Mouse (Mus musculus): Measurements from ENCODE around the gene Usp29. TPM values are rescaled to one million over a fixed set of nuclear protein-coding genes. Genes with fewer than 3 reads are reported as not detected.
"Not testable (repeated sequence)": the region's sequence is repeated elsewhere in the genome, so short reads cannot be mapped to it uniquely, and the experiment has no call there.

Usp29 gene
- total and polyA plus RNA-seq, 3 experiments, result not detected

GRCm38 (mm10) chr7:6770286-6770685 is 39.9 kb downstream of the Usp29 start:
- H3K9ac ChIP-seq (ENCODE audit: insufficient read depth, low read depth), result no peak overlapping the region
- no peak overlapping the region for H3K4me3 ChIP-seq (replicated peaks in 1 of 3; ENCODE audit: low read depth in 2 of 3, low read length in 2 of 3, poor library complexity in 1 of 3)
- no peaks in the 10 kb centered on the region for H3K79me2 ChIP-seq (replicated peaks; ENCODE audit: control insufficient read depth, extremely low read depth, insufficient read depth, poor library complexity, severe bottlenecking)
- dilution Hi-C loops (cut with MboI; ENCODE audit: extremely low pct_ligation_motif_present, extremely low pct_unique_long_range_greater_than_20kb, low sequenced_read_pairs) (no loop called here), in situ Hi-C loops (cut with MboI; ENCODE audit: low pct_ligation_motif_present, low pct_unique_long_range_greater_than_20kb, low sequenced_read_pairs) (no loop called here)
- peaks cover 56% of the 10 kb centered on the region for H3K9me3 ChIP-seq (replicated peaks; ENCODE audit: low read length)
- no peak for DNase-seq (ENCODE audit: extremely low read depth)
- H3K27me3 ChIP-seq (replicated peaks), result no peaks in the 10 kb centered on the region
- no peaks in the 10 kb centered on the region for H3K4me1 ChIP-seq (ENCODE audit: control insufficient read depth in 1 of 2, insufficient read depth in 2 of 2)
- TF ChIP-seq GABPA (IDR thresholded peaks at IDR 0.05; ENCODE audit: insufficient replicate concordance, low read depth, low read length) (no peak), JUN (IDR thresholded peaks at IDR 0.05; ENCODE audit: insufficient read depth, low read depth, low read length) (no peak), ZNF384 (IDR thresholded peaks at IDR 0.05; ENCODE audit: low read depth, low read length) (no peak), NRF1 (IDR thresholded peaks at IDR 0.05; ENCODE audit: low read depth, low read length) (no peak)
- no peak overlapping the region for H3K4me2 ChIP-seq (ENCODE audit: insufficient read depth, low read depth, poor library complexity, severe bottlenecking)
- H3K27ac ChIP-seq (ENCODE audit: insufficient read depth, low read depth), result no peak overlapping the region
- H3K36me3 ChIP-seq (replicated peaks in 1 of 2; ENCODE audit: control insufficient read depth in 1 of 2, insufficient read depth in 1 of 2, low read length in 1 of 2), result no peaks in the 10 kb centered on the region

GRCm38 (mm10) chr7:6773865-6774413 is 43.6 kb downstream of the Usp29 start:
- H3K4me1 ChIP-seq (ENCODE audit: control insufficient read depth in 1 of 2, insufficient read depth in 2 of 2); H3K27ac ChIP-seq (ENCODE audit: insufficient read depth, low read depth); dilution Hi-C loops (cut with MboI; ENCODE audit: extremely low pct_ligation_motif_present, extremely low pct_unique_long_range_greater_than_20kb, low sequenced_read_pairs); DNase-seq (ENCODE audit: extremely low read depth); H3K4me3 ChIP-seq (replicated peaks in 1 of 3; ENCODE audit: low read depth in 2 of 3, low read length in 2 of 3, poor library complexity in 1 of 3); H3K79me2 ChIP-seq (replicated peaks; ENCODE audit: control insufficient read depth, extremely low read depth, insufficient read depth, poor library complexity, severe bottlenecking); H3K9ac ChIP-seq (ENCODE audit: insufficient read depth, low read depth); H3K36me3 ChIP-seq (replicated peaks in 1 of 2; ENCODE audit: control insufficient read depth in 1 of 2, insufficient read depth in 1 of 2, low read length in 1 of 2); in situ Hi-C loops (cut with MboI; ENCODE audit: low pct_ligation_motif_present, low pct_unique_long_range_greater_than_20kb, low sequenced_read_pairs); H3K4me2 ChIP-seq (ENCODE audit: insufficient read depth, low read depth, poor library complexity, severe bottlenecking); H3K27me3 ChIP-seq (replicated peaks): not testable (repeated sequence)
- peaks cover 67% of the 10 kb centered on the region for H3K9me3 ChIP-seq (replicated peaks; ENCODE audit: low read length)

- no peaks in the 10 kb centered on the region for H3K4me1 ChIP-seq (ENCODE audit: control insufficient read depth in 1 of 2, insufficient read depth in 2 of 2)
- H3K9me3 ChIP-seq (replicated peaks; ENCODE audit: low read length), result peaks cover 62% of the 10 kb centered on the region
- in situ Hi-C loops (cut with MboI; ENCODE audit: low pct_ligation_motif_present, low pct_unique_long_range_greater_than_20kb, low sequenced_read_pairs) (no loop called here), dilution Hi-C loops (cut with MboI; ENCODE audit: extremely low pct_ligation_motif_present, extremely low pct_unique_long_range_greater_than_20kb, low sequenced_read_pairs) (no loop called here)
- H3K27ac ChIP-seq (ENCODE audit: insufficient read depth, low read depth), result no peak overlapping the region
- no peak overlapping the region for H3K4me3 ChIP-seq (replicated peaks in 1 of 3; ENCODE audit: low read depth in 2 of 3, low read length in 2 of 3, poor library complexity in 1 of 3)
- no peak for DNase-seq (ENCODE audit: extremely low read depth)
- no peak overlapping the region for H3K9ac ChIP-seq (ENCODE audit: insufficient read depth, low read depth)
- H3K79me2 ChIP-seq (replicated peaks; ENCODE audit: control insufficient read depth, extremely low read depth, insufficient read depth, poor library complexity, severe bottlenecking), result no peaks in the 10 kb centered on the region
- no peaks in the 10 kb centered on the region for H3K36me3 ChIP-seq (replicated peaks in 1 of 2; ENCODE audit: control insufficient read depth in 1 of 2, insufficient read depth in 1 of 2, low read length in 1 of 2)
- H3K27me3 ChIP-seq (replicated peaks), result no peaks in the 10 kb centered on the region
- H3K4me2 ChIP-seq (ENCODE audit: insufficient read depth, low read depth, poor library complexity, severe bottlenecking), result no peak overlapping the region
- TF ChIP-seq POLR2AphosphoS2 (IDR thresholded peaks at IDR 0.05; ENCODE audit: low read depth, low read length), result no peak
- TF ChIP-seq MXI1 (IDR thresholded peaks at IDR 0.05; ENCODE audit: low read depth, low read length), result no peak
- TF ChIP-seq IRF4 (IDR thresholded peaks at IDR 0.05; ENCODE audit: low read depth, low read length), result no peak
- no peak for TF ChIP-seq CTCF (conservative IDR thresholded peaks at IDR 0.05 in 1 of 2, IDR thresholded peaks at IDR 0.05 in 1 of 2; ENCODE audit: low read depth in 2 of 2, low read length in 2 of 2)
- no peak for TF ChIP-seq BHLHE40 (IDR thresholded peaks at IDR 0.05; ENCODE audit: low read depth, low read length)
- TF ChIP-seq RAD21 (IDR thresholded peaks at IDR 0.05; ENCODE audit: low read depth, low read length), result no peak
- no peak for TF ChIP-seq NELFE (IDR thresholded peaks at IDR 0.05; ENCODE audit: low read depth, low read length)
- no peak for TF ChIP-seq ZNF384 (IDR thresholded peaks at IDR 0.05; ENCODE audit: low read depth, low read length)
- no peak for TF ChIP-seq USF1 (IDR thresholded peaks at IDR 0.05; ENCODE audit: low read depth, low read length)
- TF ChIP-seq ZMIZ1 (IDR thresholded peaks at IDR 0.05; ENCODE audit: low read depth, low read length), result no peak
- no peak for TF ChIP-seq MYC (IDR thresholded peaks at IDR 0.05; ENCODE audit: low read depth, low read length)
- no peak for TF ChIP-seq MAFK (IDR thresholded peaks at IDR 0.05; ENCODE audit: insufficient replicate concordance, low read length)
- TF ChIP-seq GABPA (IDR thresholded peaks at IDR 0.05; ENCODE audit: insufficient replicate concordance, low read depth, low read length), result no peak
- no peak for TF ChIP-seq ZC3H11A (IDR thresholded peaks at IDR 0.05; ENCODE audit: low read depth, low read length)
- no peak for TF ChIP-seq SMC3 (IDR thresholded peaks at IDR 0.05; ENCODE audit: low read depth, low read length)
- TF ChIP-seq USF2 (conservative IDR thresholded peaks at IDR 0.05; ENCODE audit: low read depth, low read length), result no peak
- no peak for TF ChIP-seq TCF12 (IDR thresholded peaks at IDR 0.05; ENCODE audit: low read depth, low read length)
Measured at GRCm38 (mm10) chr7:6776314-6777059, 46.1 kb downstream of the Usp29 start.

Measured in CH12.LX (cell line).